Mouse (Mus musculus) layer of hippocampus, postnatal 10 days (tissue): ENCODE measurements around the gene Zfp523. TPM values are rescaled to one million over a fixed set of nuclear protein-coding genes. Genes with fewer than 3 reads are reported as not detected.

Experiments
- DNase-seq, 2 experiments: peaks; one replicate each; pipeline ENCODE4 v3.0.0; 2021; ENCODE audit warnings: low spot score in 2 of 2
- total RNA-seq, 2 experiments: library from RNA; stranded (reverse); gene quantifications; 2 replicates each; pipeline ENCODE4 v1.2.3; 2021

Zfp523 gene
- total RNA-seq, 2 experiments from 2014 or later: 76.1 to 80.4 TPM

GRCm38 (mm10) chr17:28154970-28155369 is 22.0 kb upstream of the Zfp523 start:
- no peak for DNase-seq

DNA sequence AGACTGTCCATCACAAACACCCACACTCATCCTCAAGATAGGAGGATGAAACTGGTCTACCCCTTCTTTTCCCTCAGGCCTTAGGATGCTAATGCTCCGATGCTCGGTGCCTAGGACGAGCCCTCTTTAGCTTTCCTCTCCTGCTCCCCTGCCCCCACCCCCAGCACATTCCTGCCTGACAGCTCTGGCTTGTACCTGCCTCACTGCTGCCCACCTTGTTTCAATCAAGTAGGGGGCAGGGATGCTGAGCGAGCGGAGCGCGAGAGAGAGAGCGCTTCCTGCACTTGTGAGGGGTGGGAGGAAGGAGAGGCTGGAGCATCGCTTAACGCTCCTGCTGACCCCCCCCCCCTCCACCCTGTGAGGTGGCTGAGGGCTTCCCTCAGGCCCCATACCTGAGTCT is 16.6 kb upstream of the Zfp523 start:
- no peak for DNase-seq

- no peak for DNase-seq
These were observed 15.5 kb upstream of the Zfp523 start for GRCm38 (mm10) chr17:28161310-28161881.

GRCm38 (mm10) chr17:28163666-28164065 is 13.3 kb upstream of the Zfp523 start:
- peak; percentile 85 to 87 for DNase-seq

- DNase-seq: no peak
These were observed 6.2 kb upstream of the Zfp523 start for GRCm38 (mm10) chr17:28170460-28171305.

DNA sequence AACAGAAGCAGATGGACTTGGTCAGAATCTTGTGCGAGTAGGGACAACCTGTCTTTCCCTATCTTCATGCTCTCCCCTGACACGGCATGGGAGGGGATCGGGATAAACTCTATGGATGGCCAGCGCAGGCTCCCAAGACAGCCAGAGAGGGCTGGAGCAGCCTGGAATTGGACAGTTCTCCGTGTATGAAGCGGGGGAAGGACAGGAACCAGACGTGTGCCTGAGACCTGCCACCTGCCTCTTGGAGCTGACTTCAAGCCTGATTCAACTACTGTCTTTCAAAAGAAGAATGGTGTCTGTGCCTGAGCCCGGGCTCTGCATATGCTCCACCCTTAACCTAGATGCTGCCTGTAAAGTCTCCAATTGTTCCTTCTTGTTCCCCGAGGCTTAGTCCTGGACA is 4.2 kb upstream of the Zfp523 start:
- no peak for DNase-seq

DNA sequence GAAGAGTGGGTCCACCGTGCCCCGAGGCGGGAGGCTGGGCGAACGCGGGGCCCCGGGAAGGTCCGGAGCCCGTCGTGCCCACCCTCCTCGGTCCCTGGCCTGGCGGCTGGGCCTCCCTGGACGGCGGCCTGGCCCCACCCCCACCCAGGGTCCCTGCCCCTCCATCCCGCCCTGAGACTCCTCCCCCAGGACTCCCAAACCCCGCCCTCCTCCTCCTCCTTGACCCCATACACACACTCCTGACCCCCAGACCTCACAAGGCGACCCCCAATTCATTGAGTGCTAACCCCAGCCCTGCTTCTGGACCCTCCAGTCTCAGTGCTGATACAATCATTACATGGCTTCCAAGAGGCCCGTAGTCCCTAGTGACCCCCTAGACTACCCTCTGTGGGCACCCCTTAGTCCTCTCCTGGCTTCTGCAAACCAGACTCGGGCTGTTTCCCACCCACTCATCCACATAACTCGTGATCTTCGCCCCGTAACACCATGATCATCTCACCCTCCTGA is 664 bp downstream of the Zfp523 start:
- DNase-seq: no peak

DNA sequence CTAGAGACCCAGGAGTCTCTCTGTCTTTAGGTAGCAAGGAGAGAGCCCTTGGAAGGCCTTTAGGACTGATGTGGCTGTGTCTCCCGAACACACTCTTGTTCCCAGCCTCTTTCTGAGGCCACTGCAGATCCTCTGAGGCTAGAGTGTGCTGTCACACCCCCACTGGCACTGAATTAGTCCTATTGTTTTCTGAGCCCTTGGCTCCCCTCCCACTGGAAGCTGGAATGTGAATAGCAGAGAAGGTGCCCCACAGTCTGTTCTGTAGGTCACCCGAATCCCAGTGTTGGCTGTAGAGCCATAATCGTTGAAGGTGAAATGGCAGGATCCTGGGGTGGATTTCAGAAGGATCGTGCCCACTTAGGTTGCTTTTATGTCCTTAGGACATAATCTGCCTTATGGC is 3.4 kb downstream of the Zfp523 start:
- no peak for DNase-seq

DNA sequence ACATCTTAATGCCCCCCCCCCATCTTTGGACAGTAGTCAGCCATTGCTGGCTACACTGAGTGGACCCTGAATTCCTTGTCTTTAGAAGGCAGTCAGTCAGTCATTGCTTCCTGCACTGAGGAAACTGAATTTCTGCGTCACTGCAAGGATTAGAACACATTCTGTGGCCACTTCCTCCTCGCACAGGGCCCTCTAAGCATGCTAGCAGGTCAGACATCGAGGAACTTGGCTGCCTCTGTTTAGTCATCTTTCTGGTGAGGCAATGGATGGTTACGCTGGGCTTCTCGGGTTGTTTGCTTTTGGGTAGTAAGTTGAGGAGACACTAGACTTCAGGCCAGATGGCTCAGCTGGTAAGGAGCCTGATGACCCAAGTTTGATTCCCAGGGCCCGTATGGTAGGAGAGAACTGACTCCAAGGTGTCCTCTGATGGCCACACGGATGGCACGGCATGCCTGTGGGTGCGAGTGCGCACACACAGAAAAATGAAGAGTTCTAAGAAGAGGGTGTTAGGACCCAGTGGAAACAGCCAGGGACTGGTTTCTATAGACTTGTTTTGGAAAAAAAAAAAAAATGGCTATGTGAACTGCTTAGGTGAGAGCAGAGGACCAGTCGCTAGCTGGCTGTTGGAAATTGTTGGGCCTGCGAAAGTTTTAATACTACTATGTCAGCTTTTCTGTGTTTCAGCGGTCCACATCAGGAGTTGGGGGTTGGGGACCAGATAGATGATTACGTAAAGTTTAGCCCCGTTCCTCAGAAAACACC is 4.0 kb downstream of the Zfp523 start:
- DNase-seq: no peak

DNA sequence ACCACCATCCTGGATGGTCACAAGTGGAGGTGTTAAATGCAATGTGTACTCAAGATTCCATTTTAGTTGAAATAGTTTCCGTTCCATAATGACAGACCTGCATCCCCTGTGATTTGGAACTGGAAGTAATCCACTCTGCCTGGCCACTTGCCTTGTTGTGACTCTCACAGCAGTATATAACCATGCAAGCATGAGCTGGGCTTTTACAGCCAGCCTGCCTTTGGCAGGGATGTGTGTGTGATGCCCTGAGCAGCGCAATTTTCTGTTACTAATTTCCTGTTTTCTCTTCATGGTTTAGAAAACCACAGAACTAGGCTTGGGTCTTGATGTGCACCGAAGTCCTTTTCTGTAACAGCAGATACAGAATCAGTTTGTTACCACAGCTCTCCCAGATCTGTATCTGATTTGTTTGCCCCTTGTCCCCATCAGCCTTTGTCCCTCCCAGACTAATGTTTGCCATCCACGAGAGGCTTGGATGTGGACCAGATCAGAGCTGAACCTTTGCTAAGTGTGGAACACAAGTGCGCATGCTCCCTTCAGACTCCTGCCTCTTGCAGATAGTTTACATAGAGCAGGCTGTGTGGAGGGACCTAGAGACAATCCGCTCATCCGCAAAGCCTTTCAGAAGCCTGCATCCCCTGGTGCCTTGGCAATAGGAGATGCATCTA is 8.2 kb downstream of the Zfp523 start:
- no peak for DNase-seq

GRCm38 (mm10) chr17:28188313-28188712 is 11.4 kb downstream of the Zfp523 start:
- no peak for DNase-seq

- no peak for DNase-seq
These were observed 15.8 kb downstream of the Zfp523 start for GRCm38 (mm10) chr17:28192754-28193153.

GRCm38 (mm10) chr17:28193559-28193958 is 16.6 kb downstream of the Zfp523 start:
- DNase-seq: no peak

GRCm38 (mm10) chr17:28195033-28195432 is 18.1 kb downstream of the Zfp523 start:
- DNase-seq: no peak

- no peak for DNase-seq
These were observed 20.7 kb downstream of the Zfp523 start for GRCm38 (mm10) chr17:28197646-28198045.

- DNase-seq: no peak
These were observed 25.1 kb downstream of the Zfp523 start for GRCm38 (mm10) chr17:28201982-28202381.

GRCm38 (mm10) chr17:28204052-28204720 is 27.3 kb downstream of the Zfp523 start:
- DNase-seq: peak; percentile 56 to 65

GRCm38 (mm10) chr17:28205443-28205842 is 28.5 kb downstream of the Zfp523 start:
- no peak for DNase-seq

- DNase-seq: no peak
These were observed 30.2 kb downstream of the Zfp523 start for GRCm38 (mm10) chr17:28207092-28207491.

GRCm38 (mm10) chr17:28207591-28208313 is 30.8 kb downstream of the Zfp523 start, which contains the start of gene Def6:
Def6 (plus strand) TSS chr17:28207778.
- peak; percentile 27 to 52 for DNase-seq
